Mouse (Mus musculus): ENCODE results near the gene F2rl1. TPM values are rescaled to one million over a fixed set of nuclear protein-coding genes. Genes with fewer than 3 reads are reported as not detected.

Gene F2rl1
- polyA plus RNA-seq, 1 experiment from 2014 or later: 0.08 TPM

GRCm38 (mm10) chr13:95522176-95522575 is 2.9 kb downstream of the F2rl1 start:
- H3K4me3 ChIP-seq (ENCODE audit: low read length): no peak overlapping the region
- H3K36me3 ChIP-seq (ENCODE audit: control insufficient read depth, insufficient read depth, low read length): no peaks in the 10 kb centered on the region
- H3K4me2 ChIP-seq (ENCODE audit: low read length): no peak overlapping the region
- H3K4me1 ChIP-seq (ENCODE audit: control insufficient read depth, insufficient read depth, low read depth, low read length): peaks cover 12% of the 10 kb centered on the region
- WGBS: 89% methylated on average over 10 of the region's 10 CpGs
- no peak overlapping the region for H3K27ac ChIP-seq (ENCODE audit: low read depth, low read length)
- H3K9me3 ChIP-seq (ENCODE audit: control insufficient read depth, low read length): no peaks in the 10 kb centered on the region
- no peak for ATAC-seq
- H3K27me3 ChIP-seq (replicated peaks; ENCODE audit: control insufficient read depth, insufficient read depth, low read length): peaks cover 9% of the 10 kb centered on the region
- no peak overlapping the region for H3K9ac ChIP-seq (ENCODE audit: low read depth, low read length)

- H3K36me3 ChIP-seq (ENCODE audit: control insufficient read depth, insufficient read depth, low read length): no peaks in the 10 kb centered on the region
- no peak overlapping the region for H3K4me3 ChIP-seq (ENCODE audit: low read length)
- no peaks in the 10 kb centered on the region for H3K9me3 ChIP-seq (ENCODE audit: control insufficient read depth, low read length)
- 88% methylated on average over 6 of the region's 6 CpGs for WGBS
- no peak for ATAC-seq
- H3K4me2 ChIP-seq (ENCODE audit: low read length): no peak overlapping the region
- no peak overlapping the region for H3K27ac ChIP-seq (ENCODE audit: low read depth, low read length)
- H3K27me3 ChIP-seq (replicated peaks; ENCODE audit: control insufficient read depth, insufficient read depth, low read length): peaks cover 8% of the 10 kb centered on the region
- H3K9ac ChIP-seq (ENCODE audit: low read depth, low read length): no peak overlapping the region
- H3K4me1 ChIP-seq (ENCODE audit: control insufficient read depth, insufficient read depth, low read depth, low read length): peaks cover 12% of the 10 kb centered on the region
Observed at GRCm38 (mm10) chr13:95521029-95521428, 4.0 kb downstream of the F2rl1 start.

- Histone ChIP-seq H3K27ac (ENCODE audit: low read depth, low read length) (no peak overlapping the region), H3K4me2 (ENCODE audit: low read length) (no peak overlapping the region), H3K36me3 (ENCODE audit: control insufficient read depth, insufficient read depth, low read length) (no peaks in the 10 kb centered on the region), H3K27me3 (replicated peaks; ENCODE audit: control insufficient read depth, insufficient read depth, low read length) (no peaks in the 10 kb centered on the region), H3K9ac (ENCODE audit: low read depth, low read length) (no peak overlapping the region), H3K4me1 (ENCODE audit: control insufficient read depth, insufficient read depth, low read depth, low read length) (no peaks in the 10 kb centered on the region), H3K9me3 (ENCODE audit: control insufficient read depth, low read length) (no peaks in the 10 kb centered on the region), H3K4me3 (ENCODE audit: low read length) (no peak overlapping the region)
- 76% methylated on average over 4 of the region's 4 CpGs for WGBS
- no peak for ATAC-seq
Observed at GRCm38 (mm10) chr13:95514756-95515155, 10.3 kb downstream of the F2rl1 start.

DNA sequence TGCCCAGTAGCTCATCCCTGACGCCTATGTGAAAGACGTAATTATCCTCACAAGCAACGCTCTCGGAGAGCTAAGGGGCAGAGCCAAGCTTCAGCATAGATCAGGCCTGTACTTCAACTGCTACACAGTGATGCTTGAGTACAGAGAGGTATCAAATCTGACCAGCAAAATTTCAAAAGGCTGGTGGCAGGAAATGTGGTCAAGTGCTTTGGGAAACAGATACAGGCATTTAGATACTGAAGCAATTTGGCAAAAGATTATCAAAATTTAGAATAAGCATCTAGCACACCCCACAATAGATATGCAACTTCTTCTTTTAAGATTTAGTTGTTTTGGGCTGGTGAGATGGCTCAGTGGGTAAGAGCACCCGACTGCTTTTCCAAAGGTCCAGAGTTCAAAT is 15.0 kb downstream of the F2rl1 start:
- WGBS: 83% methylated on average over 5 of the region's 5 CpGs
- H3K4me3 ChIP-seq (ENCODE audit: low read length): no peak overlapping the region
- H3K4me2 ChIP-seq (ENCODE audit: low read length): no peak overlapping the region
- no peaks in the 10 kb centered on the region for H3K4me1 ChIP-seq (ENCODE audit: control insufficient read depth, insufficient read depth, low read depth, low read length)
- no peak overlapping the region for H3K27ac ChIP-seq (ENCODE audit: low read depth, low read length)
- ATAC-seq: no peak
- no peaks in the 10 kb centered on the region for H3K9me3 ChIP-seq (ENCODE audit: control insufficient read depth, low read length)
- H3K36me3 ChIP-seq (ENCODE audit: control insufficient read depth, insufficient read depth, low read length): no peaks in the 10 kb centered on the region
- H3K9ac ChIP-seq (ENCODE audit: low read depth, low read length): no peak overlapping the region
- H3K27me3 ChIP-seq (replicated peaks; ENCODE audit: control insufficient read depth, insufficient read depth, low read length): no peaks in the 10 kb centered on the region

- H3K4me3 ChIP-seq (ENCODE audit: low read length): no peak overlapping the region
- WGBS: 80% methylated on average over 8 of the region's 8 CpGs
- no peaks in the 10 kb centered on the region for H3K36me3 ChIP-seq (ENCODE audit: control insufficient read depth, insufficient read depth, low read length)
- no peak overlapping the region for H3K4me2 ChIP-seq (ENCODE audit: low read length)
- no peaks in the 10 kb centered on the region for H3K9me3 ChIP-seq (ENCODE audit: control insufficient read depth, low read length)
- no peak for ATAC-seq
- H3K27ac ChIP-seq (ENCODE audit: low read depth, low read length): no peak overlapping the region
- no peak overlapping the region for H3K9ac ChIP-seq (ENCODE audit: low read depth, low read length)
- no peaks in the 10 kb centered on the region for H3K27me3 ChIP-seq (replicated peaks; ENCODE audit: control insufficient read depth, insufficient read depth, low read length)
- H3K4me1 ChIP-seq (ENCODE audit: control insufficient read depth, insufficient read depth, low read depth, low read length): no peaks in the 10 kb centered on the region
Observed at GRCm38 (mm10) chr13:95503279-95503917, 21.6 kb downstream of the F2rl1 start.

DNA sequence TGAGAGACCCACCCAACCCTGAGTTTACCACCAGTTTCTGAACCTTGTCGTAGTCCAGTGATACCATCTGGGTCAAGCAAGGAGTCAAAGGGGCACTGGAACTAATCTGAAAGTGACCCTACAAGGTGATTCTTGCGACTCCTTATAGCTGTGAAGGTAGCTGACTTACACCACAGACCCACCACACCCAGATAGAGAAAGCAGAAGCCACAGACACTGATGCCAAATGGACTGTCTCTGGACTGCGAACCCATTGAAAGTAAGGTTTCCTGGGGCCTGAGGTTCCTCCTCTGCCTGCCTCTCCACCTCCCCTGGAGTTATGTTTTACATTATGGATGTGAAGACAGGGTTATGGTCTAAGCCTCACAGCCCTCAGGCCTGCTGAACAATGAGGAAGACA is 28.4 kb downstream of the F2rl1 start:
- Histone ChIP-seq H3K27ac (ENCODE audit: low read depth, low read length) (no peak overlapping the region), H3K4me1 (ENCODE audit: control insufficient read depth, insufficient read depth, low read depth, low read length) (no peaks in the 10 kb centered on the region), H3K36me3 (ENCODE audit: control insufficient read depth, insufficient read depth, low read length) (no peaks in the 10 kb centered on the region), H3K4me2 (ENCODE audit: low read length) (no peak overlapping the region), H3K9me3 (ENCODE audit: control insufficient read depth, low read length) (no peaks in the 10 kb centered on the region), H3K4me3 (ENCODE audit: low read length) (no peak overlapping the region), H3K27me3 (replicated peaks; ENCODE audit: control insufficient read depth, insufficient read depth, low read length) (no peaks in the 10 kb centered on the region), H3K9ac (ENCODE audit: low read depth, low read length) (no peak overlapping the region)
- ATAC-seq: no peak
- 88% methylated on average over 3 of the region's 3 CpGs for WGBS

DNA sequence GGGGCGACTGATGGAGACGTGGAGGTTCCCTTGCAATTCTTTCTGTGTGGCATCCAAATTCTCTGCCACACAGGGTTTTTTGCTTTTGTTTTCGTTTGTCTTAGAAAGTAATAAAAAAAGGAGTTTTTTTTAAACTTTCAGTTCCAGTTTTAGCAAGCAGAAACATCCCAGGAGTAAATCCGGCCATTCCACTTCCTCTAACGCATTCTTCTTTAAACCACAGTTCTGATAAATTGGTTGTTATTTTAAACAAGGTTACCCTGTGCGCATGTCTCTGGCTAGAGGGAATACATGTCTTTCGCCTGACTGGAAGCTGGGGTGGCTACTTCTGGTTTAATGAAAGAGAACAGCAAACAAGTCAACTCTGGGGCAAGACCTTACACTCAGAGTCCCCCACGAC is 30.2 kb downstream of the F2rl1 start:
- 79% methylated on average over 8 of the region's 8 CpGs for WGBS
- no peaks in the 10 kb centered on the region for H3K4me1 ChIP-seq (ENCODE audit: control insufficient read depth, insufficient read depth, low read depth, low read length)
- no peaks in the 10 kb centered on the region for H3K27me3 ChIP-seq (replicated peaks; ENCODE audit: control insufficient read depth, insufficient read depth, low read length)
- no peak overlapping the region for H3K27ac ChIP-seq (ENCODE audit: low read depth, low read length)
- H3K36me3 ChIP-seq (ENCODE audit: control insufficient read depth, insufficient read depth, low read length): no peaks in the 10 kb centered on the region
- no peak overlapping the region for H3K4me3 ChIP-seq (ENCODE audit: low read length)
- no peak overlapping the region for H3K4me2 ChIP-seq (ENCODE audit: low read length)
- H3K9me3 ChIP-seq (ENCODE audit: control insufficient read depth, low read length): no peaks in the 10 kb centered on the region
- no peak for ATAC-seq
- no peak overlapping the region for H3K9ac ChIP-seq (ENCODE audit: low read depth, low read length)

- no peaks in the 10 kb centered on the region for H3K27me3 ChIP-seq (replicated peaks; ENCODE audit: control insufficient read depth, insufficient read depth, low read length)
- H3K4me3 ChIP-seq (ENCODE audit: low read length): no peak overlapping the region
- no peaks in the 10 kb centered on the region for H3K36me3 ChIP-seq (ENCODE audit: control insufficient read depth, insufficient read depth, low read length)
- no peak for ATAC-seq
- WGBS: 71% methylated on average over 5 of the region's 5 CpGs
- no peak overlapping the region for H3K4me2 ChIP-seq (ENCODE audit: low read length)
- H3K9ac ChIP-seq (ENCODE audit: low read depth, low read length): no peak overlapping the region
- no peaks in the 10 kb centered on the region for H3K4me1 ChIP-seq (ENCODE audit: control insufficient read depth, insufficient read depth, low read depth, low read length)
- H3K9me3 ChIP-seq (ENCODE audit: control insufficient read depth, low read length): no peaks in the 10 kb centered on the region
- H3K27ac ChIP-seq (ENCODE audit: low read depth, low read length): no peak overlapping the region
Observed at GRCm38 (mm10) chr13:95493296-95493695, 31.7 kb downstream of the F2rl1 start.

DNA sequence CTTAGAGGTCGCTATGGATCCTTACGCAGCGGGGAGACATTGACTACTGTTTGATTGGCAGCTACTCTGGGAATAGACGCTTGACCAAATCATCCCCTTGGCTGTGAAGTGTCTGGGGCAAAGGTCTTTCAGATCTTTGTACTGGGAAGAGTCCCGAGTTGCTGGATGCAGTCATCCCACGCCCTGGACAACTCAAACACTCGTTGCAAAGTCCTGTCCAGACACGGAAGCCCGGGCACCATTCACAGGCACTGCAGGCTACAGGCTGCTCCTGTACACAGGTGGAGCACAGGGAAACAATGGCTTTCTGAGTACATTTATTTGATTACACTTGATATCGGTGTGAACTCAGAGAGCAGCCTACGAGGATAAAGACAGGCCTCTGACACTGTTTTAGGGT is 33.7 kb downstream of the F2rl1 start:
- no peaks in the 10 kb centered on the region for H3K36me3 ChIP-seq (ENCODE audit: control insufficient read depth, insufficient read depth, low read length)
- H3K9ac ChIP-seq (ENCODE audit: low read depth, low read length): no peak overlapping the region
- H3K9me3 ChIP-seq (ENCODE audit: control insufficient read depth, low read length): no peaks in the 10 kb centered on the region
- 64% methylated on average over 11 of the region's 11 CpGs for WGBS
- H3K4me1 ChIP-seq (ENCODE audit: control insufficient read depth, insufficient read depth, low read depth, low read length): no peaks in the 10 kb centered on the region
- H3K27me3 ChIP-seq (replicated peaks; ENCODE audit: control insufficient read depth, insufficient read depth, low read length): no peaks in the 10 kb centered on the region
- no peak for ATAC-seq
- no peak overlapping the region for H3K4me2 ChIP-seq (ENCODE audit: low read length)
- H3K4me3 ChIP-seq (ENCODE audit: low read length): no peak overlapping the region
- H3K27ac ChIP-seq (ENCODE audit: low read depth, low read length): no peak overlapping the region

GRCm38 (mm10) chr13:95484664-95485063 is 40.4 kb downstream of the F2rl1 start:
- Histone ChIP-seq H3K4me2 (ENCODE audit: low read length) (no peak overlapping the region), H3K9me3 (ENCODE audit: control insufficient read depth, low read length) (no peaks in the 10 kb centered on the region), H3K4me1 (ENCODE audit: control insufficient read depth, insufficient read depth, low read depth, low read length) (no peaks in the 10 kb centered on the region), H3K27me3 (replicated peaks; ENCODE audit: control insufficient read depth, insufficient read depth, low read length) (no peaks in the 10 kb centered on the region), H3K9ac (ENCODE audit: low read depth, low read length) (no peak overlapping the region), H3K27ac (ENCODE audit: low read depth, low read length) (no peak overlapping the region), H3K36me3 (ENCODE audit: control insufficient read depth, insufficient read depth, low read length) (no peaks in the 10 kb centered on the region), H3K4me3 (ENCODE audit: low read length) (no peak overlapping the region)
- no peak for ATAC-seq
- WGBS: 44% methylated on average over 5 of the region's 5 CpGs
